Mouse (Mus musculus): ENCODE measurements around the gene Pla2g12b.

Gene Pla2g12b

GRCm38 (mm10) chr10:59413711-59414110, 10.3 kb downstream of the Pla2g12b start:
- DNase-seq (ENCODE audit: low read depth): no peak

DNA sequence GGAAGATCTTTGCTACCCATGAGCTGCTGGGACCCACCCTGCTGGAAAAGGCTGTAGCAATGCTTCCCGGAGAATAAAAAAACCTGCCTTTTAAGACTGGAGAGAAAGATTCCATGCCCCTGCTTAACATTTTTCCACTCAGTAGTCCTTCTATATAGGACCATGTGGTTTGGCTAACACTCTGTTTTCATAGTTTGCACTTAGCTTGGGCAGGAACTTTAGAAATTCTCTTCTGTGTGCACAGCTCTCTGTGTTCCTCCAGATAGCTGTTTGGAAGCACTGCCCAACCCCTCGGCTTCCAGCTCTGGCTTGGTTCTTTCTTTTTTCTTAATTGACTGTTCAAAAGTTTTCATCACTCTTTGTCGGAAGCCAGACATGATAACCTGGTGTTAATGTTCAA, 13.2 kb downstream of the Pla2g12b start:
- DNase-seq (ENCODE audit: low read depth): peak; percentile 13

DNA sequence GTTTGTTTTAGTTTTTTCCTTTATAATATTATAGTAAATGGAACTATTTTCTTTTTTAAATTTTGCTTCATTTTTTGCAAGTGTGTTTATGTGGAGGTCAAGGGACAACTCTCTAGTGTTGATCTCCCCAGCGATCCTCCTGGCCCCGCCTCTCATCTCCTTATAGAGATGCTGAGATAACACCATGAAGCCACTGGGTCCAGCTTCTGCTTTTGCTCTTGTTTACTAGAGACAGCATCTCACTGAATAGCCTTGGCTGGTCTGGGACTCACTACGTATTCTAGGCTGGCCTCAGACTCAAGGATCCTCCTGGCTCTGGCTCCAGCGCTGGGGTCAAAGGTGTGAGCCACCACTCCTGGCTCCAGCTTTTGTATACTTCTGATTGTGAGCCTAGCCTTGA, 16.1 kb downstream of the Pla2g12b start:
- DNase-seq (ENCODE audit: low read depth): no peak

GRCm38 (mm10) chr10:59424453-59424852, 21.0 kb downstream of the Pla2g12b start:
- no peak for DNase-seq (ENCODE audit: low read depth)

DNA sequence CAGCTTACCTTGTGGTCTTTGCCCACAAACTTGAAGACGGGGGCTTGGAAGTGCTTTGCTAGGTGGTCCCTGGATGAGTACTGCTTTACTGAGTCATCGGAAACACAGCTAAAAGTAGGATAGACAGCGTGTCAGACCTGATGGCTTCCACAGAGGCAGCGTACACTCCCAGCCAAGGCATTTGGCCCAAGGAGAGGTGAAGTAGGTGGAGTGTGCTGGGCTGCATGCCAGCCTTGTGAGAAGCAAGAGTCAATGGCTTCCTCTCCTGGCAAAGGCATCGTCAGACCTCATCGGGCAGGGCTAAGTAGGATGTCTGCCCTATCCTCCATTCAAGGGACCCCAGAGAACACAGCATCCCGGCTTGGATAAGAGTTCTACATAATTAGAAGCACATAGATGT, 21.9 kb downstream of the Pla2g12b start:
- DNase-seq (ENCODE audit: low read depth): peak; percentile 57

GRCm38 (mm10) chr10:59426371-59426770, 22.9 kb downstream of the Pla2g12b start:
- no peak for DNase-seq (ENCODE audit: low read depth)

GRCm38 (mm10) chr10:59429448-59430135, 26.1 kb downstream of the Pla2g12b start:
- peak; percentile 18 for DNase-seq (ENCODE audit: low read depth)

DNA sequence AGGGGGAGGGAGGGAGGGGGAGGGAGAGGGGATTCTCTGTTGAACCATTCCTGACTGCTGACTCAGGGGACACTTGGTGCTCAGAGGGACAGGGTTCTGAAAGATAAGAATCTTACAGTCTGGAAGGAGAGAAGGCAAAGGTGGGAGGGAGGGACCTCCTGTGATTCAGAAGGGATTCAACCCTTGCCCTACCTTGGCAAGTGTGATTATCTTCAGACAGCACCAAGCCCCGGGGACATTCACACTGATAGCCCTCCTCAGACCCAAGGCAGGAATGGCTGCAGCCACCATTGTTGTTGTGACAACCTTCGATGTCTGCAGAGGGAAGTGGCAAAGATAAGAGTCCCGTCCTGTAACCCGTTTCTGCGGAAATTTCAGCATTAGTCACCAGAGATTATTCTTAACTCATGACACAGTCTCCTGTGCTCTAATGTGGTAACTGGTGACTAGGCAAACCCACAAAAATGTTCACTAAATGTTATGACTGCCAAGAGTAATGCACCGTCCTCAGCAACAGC, 27.3 kb downstream of the Pla2g12b start:
- peak; percentile 81 for DNase-seq (ENCODE audit: low read depth)

- DNase-seq (ENCODE audit: low read depth): no peak
These were observed 32.3 kb downstream of the Pla2g12b start for GRCm38 (mm10) chr10:59435746-59436145.

DNA sequence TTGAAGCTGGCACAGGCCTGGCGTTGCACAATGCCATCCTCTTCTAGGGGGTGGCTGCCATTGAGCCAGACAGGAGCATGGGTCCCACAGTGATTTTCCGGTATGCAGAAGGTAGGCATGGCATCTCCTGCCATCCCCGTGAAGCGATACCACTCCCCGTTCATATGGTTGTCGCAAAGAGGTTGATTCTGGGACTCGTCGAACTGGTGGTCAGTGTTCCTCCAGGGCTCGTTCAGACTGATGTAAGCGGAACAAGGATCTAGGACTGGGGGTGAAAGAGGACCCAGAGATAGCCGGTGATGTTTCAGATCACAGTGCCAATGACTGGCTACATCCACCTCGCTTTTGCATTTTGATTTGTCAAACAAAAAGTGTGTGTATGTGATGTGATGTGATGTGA, 35.2 kb downstream of the Pla2g12b start:
- DNase-seq (ENCODE audit: low read depth): no peak

DNA sequence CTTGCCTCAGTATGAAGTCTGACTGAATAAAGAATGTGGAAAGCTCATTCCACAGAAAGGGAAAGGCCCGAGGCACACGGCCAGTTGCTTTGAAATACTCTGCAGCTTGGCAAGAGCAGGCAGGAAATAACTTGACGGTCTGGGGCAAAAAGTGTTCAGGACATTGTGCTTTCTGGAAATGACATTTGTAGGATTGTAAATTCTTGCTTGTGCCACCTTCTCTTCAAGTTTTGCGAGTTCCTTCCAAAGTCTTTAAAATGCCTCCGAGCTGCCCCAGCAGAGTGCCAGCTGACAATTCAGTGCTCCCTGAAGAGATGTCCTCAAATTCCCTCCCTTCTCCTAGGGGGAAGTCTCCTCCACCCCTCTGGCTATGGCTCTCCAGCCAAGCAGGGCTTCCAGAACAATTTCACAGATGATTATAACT, 36.1 kb downstream of the Pla2g12b start:
- peak; percentile 58 for DNase-seq (ENCODE audit: low read depth)

GRCm38 (mm10) chr10:59440177-59440576, 36.7 kb downstream of the Pla2g12b start:
- no peak for DNase-seq (ENCODE audit: low read depth)

- DNase-seq (ENCODE audit: low read depth): no peak
These were observed 38.3 kb downstream of the Pla2g12b start, which contains the start of gene Oit3 for GRCm38 (mm10) chr10:59441735-59442134. Gene Oit3 (minus strand): TSS chr10:59441778.

DNA sequence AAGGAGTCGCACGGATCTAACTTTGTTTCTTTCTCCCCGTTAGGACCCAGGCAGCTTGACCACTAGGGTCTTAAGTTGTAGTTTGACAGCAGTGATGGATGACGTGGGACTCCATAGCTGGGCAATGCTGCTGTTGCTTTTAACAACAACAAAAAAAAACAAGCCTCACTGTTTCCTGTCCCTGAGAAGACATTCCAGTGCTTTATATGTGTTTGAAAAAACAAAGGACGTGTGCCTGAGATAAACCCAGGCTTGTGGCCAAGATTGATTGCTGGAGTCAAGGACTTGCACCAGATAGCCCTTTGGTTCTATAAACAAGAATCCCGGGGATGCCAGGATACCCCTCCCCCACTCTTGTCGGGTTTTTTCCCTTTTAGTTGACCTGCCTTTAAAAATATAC, 39.8 kb downstream of the Pla2g12b start:
- DNase-seq (ENCODE audit: low read depth): no peak

DNA sequence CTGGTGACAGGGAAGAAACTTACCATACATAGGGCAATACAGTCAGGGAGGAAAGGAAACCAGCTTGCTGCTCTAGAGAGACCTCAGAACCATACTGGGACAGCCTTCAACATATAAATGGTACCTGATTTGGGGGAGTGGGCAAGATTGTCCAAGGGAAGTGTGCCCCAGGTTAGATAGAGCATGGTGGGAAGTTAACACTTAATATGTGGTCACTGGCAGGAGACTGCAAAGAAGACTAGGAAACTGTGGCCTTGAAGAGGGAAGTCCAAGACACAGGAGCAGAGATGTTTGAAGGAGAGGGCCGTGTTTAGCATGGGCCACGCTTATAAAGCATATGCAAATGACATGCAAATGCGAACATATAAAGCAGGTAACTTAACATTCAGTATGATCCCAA, 40.6 kb downstream of the Pla2g12b start:
- no peak for DNase-seq (ENCODE audit: low read depth)

DNA sequence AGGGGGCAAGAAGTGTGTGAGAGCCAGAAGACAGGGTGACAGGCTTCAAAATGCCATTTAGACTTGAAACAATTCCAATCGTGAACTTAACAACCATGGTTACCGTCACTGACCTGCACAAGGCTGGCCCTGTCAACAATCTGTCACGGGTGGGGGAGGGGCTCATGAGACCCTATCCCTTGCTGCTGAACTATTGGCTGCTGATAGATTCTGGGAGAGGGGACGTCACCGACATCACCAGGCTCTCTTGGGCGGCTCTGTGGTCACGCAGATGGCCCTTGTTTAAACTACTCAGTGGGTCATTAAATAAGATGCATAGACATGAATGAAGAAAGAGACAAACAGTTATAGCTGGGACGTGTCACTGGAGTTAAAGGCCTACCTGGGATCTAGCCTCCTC, 41.2 kb downstream of the Pla2g12b start:
- no peak for DNase-seq (ENCODE audit: low read depth)

GRCm38 (mm10) chr10:59446911-59447437, 43.5 kb downstream of the Pla2g12b start:
- no peak for DNase-seq (ENCODE audit: low read depth)

DNA sequence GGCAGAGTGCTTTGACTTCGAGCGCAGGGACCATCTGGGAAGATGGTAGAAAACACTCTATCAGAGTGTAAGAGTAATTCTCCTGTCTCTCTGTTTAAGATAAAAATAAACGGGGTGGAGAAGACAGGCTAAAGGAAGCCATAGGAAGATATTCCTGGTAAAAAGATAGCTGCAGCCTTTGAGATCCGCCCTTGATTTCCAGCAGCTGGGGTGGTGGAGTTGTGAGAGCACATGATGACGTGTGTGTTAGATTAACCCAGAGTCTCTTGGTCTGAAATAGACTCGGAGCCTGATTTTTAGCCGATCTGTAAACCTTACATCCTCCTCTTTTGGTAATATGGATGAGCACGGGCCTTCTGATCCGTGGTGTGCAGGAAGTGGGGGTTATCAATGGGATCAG, 44.1 kb downstream of the Pla2g12b start:
- no peak for DNase-seq (ENCODE audit: low read depth)

- DNase-seq (ENCODE audit: low read depth): peak; percentile 74
These were observed 48.4 kb downstream of the Pla2g12b start for GRCm38 (mm10) chr10:59451839-59452238.

- DNase-seq (ENCODE audit: low read depth): no peak
These were observed 51.2 kb downstream of the Pla2g12b start for GRCm38 (mm10) chr10:59454631-59455030.

DNA sequence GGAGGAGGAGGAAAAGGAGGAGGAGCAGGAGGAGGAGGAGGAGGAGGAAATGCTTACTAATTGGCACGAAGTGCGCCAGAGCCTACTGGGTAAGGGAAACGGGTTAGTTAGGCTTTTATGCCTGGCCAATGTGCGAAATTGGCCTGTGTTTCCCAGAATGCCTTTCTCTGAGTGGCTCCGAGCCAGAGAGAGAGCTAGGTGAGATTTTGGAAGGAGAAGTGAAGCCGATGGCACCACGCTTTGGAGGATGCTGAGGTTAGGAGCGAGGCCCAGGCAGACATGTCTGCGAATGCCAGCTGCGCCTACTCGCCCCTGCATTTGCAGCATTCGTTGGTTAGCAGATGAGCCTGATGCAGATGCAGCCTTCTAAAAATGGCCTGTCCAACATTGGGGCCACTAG, 56.3 kb downstream of the Pla2g12b start:
- no peak for DNase-seq (ENCODE audit: low read depth)

DNA sequence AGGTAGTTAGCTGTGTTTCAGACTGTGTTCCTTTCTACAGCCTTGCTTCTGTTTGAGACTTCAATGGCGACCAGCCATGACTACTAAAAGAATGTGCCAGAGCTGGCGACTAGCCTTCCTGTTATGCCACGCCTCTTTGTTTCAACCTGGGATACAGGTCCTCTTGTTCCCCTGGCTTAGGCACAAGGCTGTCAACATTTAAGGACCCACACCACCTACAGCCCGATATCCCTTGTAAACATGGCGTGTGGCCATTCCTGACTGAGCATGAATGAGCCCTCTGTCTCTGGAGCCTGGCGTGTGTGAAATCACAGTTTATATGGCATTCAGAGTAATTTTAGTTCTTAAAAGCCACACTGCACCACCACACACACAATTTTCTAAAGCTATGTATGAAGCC, 58.8 kb downstream of the Pla2g12b start:
- DNase-seq (ENCODE audit: low read depth): no peak

DNA sequence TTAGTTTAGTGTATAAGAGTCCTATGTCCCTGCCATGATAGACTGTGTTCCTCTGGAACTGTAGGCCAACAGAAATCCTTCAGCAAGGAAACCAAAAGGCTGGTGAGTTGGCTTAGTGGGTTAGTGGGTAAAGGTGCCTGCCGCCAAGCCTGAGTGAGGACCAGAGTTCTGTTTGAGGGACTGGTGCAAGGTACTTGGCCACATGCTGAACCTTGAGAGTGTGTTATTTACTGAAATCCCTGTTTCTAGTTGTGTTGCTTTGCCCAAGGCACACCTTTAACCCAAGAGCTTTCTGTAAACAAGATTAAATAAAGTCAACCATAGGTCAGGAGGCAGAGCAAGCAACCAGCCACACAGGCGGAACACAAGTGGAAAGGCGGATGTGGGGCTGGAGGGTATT, 62.1 kb downstream of the Pla2g12b start:
- no peak for DNase-seq (ENCODE audit: low read depth)

GRCm38 (mm10) chr10:59466626-59467025, 63.2 kb downstream of the Pla2g12b start:
- no peak for DNase-seq (ENCODE audit: low read depth)
